Mouse (Mus musculus) ES-E14 (cell line): ENCODE measurements around the gene Abhd15. TPM values are rescaled to one million over a fixed set of nuclear protein-coding genes. Genes with fewer than 3 reads are reported as not detected.

Experiments used
- DNase-seq: peaks from one replicate; pipeline ENCODE4 v3.0.0-alpha.2; 2013; ENCODE audit warnings: low read depth, low spot score
- H3K27ac ChIP-seq: 2 replicates; pipeline ENCODE4 v1.5.1; 2012; ENCODE audit warnings: low read depth, mild to moderate bottlenecking, low read length, moderate library complexity, mixed read lengths; ENCODE audit not compliant: poor library complexity, insufficient read depth, severe bottlenecking
- H3K36me3 ChIP-seq: 2 replicates; pipeline ENCODE4 v1.6.1; 2012; ENCODE audit warnings: mild to moderate bottlenecking, low read length, moderate library complexity, mixed read lengths; ENCODE audit not compliant: control insufficient read depth, poor library complexity, insufficient read depth, severe bottlenecking
- H3K4me1 ChIP-seq, 2 experiments: fragments of 150-350 bp in 1 of 2; sonication (generic) in 1 of 2; 2 replicates each; pipeline ENCODE4 v1.6.1; 2012; ENCODE audit warnings: low read length in 2 of 2, mild to moderate bottlenecking in 1 of 2, mixed read lengths in 1 of 2; ENCODE audit not compliant: control insufficient read depth in 2 of 2, insufficient read depth in 2 of 2, poor library complexity in 1 of 2
- H3K4me3 ChIP-seq, 2 experiments: fragments of 150-350 bp in 1 of 2; sonication (generic) in 1 of 2; 2 replicates each; pipeline ENCODE4 v1.5.1; 2012; ENCODE audit warnings: low read length in 2 of 2, low read depth in 1 of 2, mild to moderate bottlenecking in 1 of 2, mixed read lengths in 1 of 2; ENCODE audit not compliant: insufficient read depth in 1 of 2, poor library complexity in 1 of 2, severe bottlenecking in 1 of 2
- H3K9ac ChIP-seq: 2 replicates; pipeline ENCODE4 v1.6.1; 2012; ENCODE audit warnings: low read depth, mild to moderate bottlenecking, low read length, mixed read lengths; ENCODE audit not compliant: poor library complexity, insufficient read depth, severe bottlenecking
- H3K9me3 ChIP-seq: fragments of 150-350 bp; sonication (generic); 2 replicates; pipeline ENCODE4 v1.6.1; 2012; ENCODE audit warnings: low read depth, mild to moderate bottlenecking, low read length; ENCODE audit not compliant: control insufficient read depth, insufficient read depth
- CHD2 ChIP-seq: IDR thresholded peaks from 2 replicates; pipeline ENCODE4 v1.6.1; 2014; ENCODE audit warnings: mild to moderate bottlenecking, low read depth, low read length, inconsistent platforms
- HCFC1 ChIP-seq: IDR thresholded peaks from 2 replicates; pipeline ENCODE4 v1.6.1; 2012; ENCODE audit warnings: low read length, inconsistent platforms, borderline replicate concordance; ENCODE audit not compliant: insufficient read depth
- MAFK ChIP-seq: IDR thresholded peaks from 2 replicates; pipeline ENCODE4 v1.6.1; 2014; ENCODE audit warnings: mild to moderate bottlenecking, low read depth, low read length, inconsistent platforms; ENCODE audit not compliant: insufficient read depth
- ZC3H11A ChIP-seq: IDR thresholded peaks from 2 replicates; pipeline ENCODE4 v1.6.1; 2012; ENCODE audit warnings: low read depth, mild to moderate bottlenecking, inconsistent platforms, low read length, borderline replicate concordance
- ZNF384 ChIP-seq: IDR thresholded peaks from 2 replicates; pipeline ENCODE4 v1.6.1; 2012; ENCODE audit warnings: low read depth, low read length, inconsistent platforms
- in situ Hi-C, 2 experiments: fragments of 600-800 bp; cut with MboI; formaldehyde crosslinking; loops; one replicate each; pipeline ENCODE4 v1.15.1; 2025; ENCODE audit warnings: low sequenced_read_pairs in 2 of 2, inconsistent platforms in 1 of 2; ENCODE audit not compliant: unreplicated experiment in 2 of 2
- total RNA-seq: library from RNA; depleted of rRNA; stranded (reverse); fragments of 300-350 nt; gene quantifications from 2 replicates; pipeline ENCODE4 v1.2.3, GENCODE M21; 2012

Gene Abhd15
- total RNA-seq, 1 experiment: 1.7 TPM

- peaks cover 35% of the 10 kb centered on the region for H3K36me3 ChIP-seq
- peak overlapping the region; percentile 51; the same call in 1 of the 2 replicates for H3K9ac ChIP-seq
- peaks cover 15 to 51% of the 10 kb centered on the region in 2 experiments for H3K4me1 ChIP-seq
- DNase-seq: no peak
- in situ Hi-C loops: no loop called here
- H3K27ac ChIP-seq: peak overlapping the region; percentile 82
- peak overlapping the region; percentile 6 to 19; a peak in 3 of 4 replicates for H3K4me3 ChIP-seq
- no peaks in the 10 kb centered on the region for H3K9me3 ChIP-seq
- no peak for TF ChIP-seq ZC3H11A
- no peak for TF ChIP-seq MAFK
- no peak for TF ChIP-seq HCFC1
- no peak for TF ChIP-seq CHD2
Measured at GRCm38 (mm10) chr11:77498261-77499139, 16.4 kb upstream of the Abhd15 start.

- peaks cover 13 to 55% of the 10 kb centered on the region in 2 experiments for H3K4me1 ChIP-seq
- no peak overlapping the region for H3K27ac ChIP-seq
- H3K36me3 ChIP-seq: peaks cover 42% of the 10 kb centered on the region
Measured at GRCm38 (mm10) chr11:77499354-77499753, 15.6 kb upstream of the Abhd15 start.

GRCm38 (mm10) chr11:77500361-77501325, 14.3 kb upstream of the Abhd15 start:
- peaks cover 55% of the 10 kb centered on the region for H3K36me3 ChIP-seq
- TF ChIP-seq ZC3H11A: no peak
- TF ChIP-seq MAFK: no peak
- TF ChIP-seq ZNF384: no peak
- TF ChIP-seq CHD2: no peak
- no peak for TF ChIP-seq HCFC1
- no peak overlapping the region for H3K4me3 ChIP-seq
- peak overlapping the region; percentile 32 for H3K27ac ChIP-seq
- peaks cover 8 to 46% of the 10 kb centered on the region in 2 experiments; a peak in 3 of 4 replicates for H3K4me1 ChIP-seq
- DNase-seq: no peak
- no peaks in the 10 kb centered on the region for H3K9me3 ChIP-seq
- no peak overlapping the region for H3K9ac ChIP-seq
- in situ Hi-C loops: no loop called here

More at GRCm38 (mm10) chr11:77499354-77499753, 15.6 kb upstream of the Abhd15 start:
- no peak for DNase-seq
- no peaks in the 10 kb centered on the region for H3K9me3 ChIP-seq
- H3K4me3 ChIP-seq: no peak overlapping the region
- in situ Hi-C loops: no loop called here
- TF ChIP-seq MAFK (no peak), CHD2 (no peak), ZC3H11A (no peak), ZNF384 (no peak), HCFC1 (no peak)
- H3K9ac ChIP-seq: no peak overlapping the region

GRCm38 (mm10) chr11:77501392-77501791, 13.5 kb upstream of the Abhd15 start:
- Histone ChIP-seq H3K9me3 (no peaks in the 10 kb centered on the region), H3K4me3 (no peak overlapping the region), H3K36me3 (peaks cover 63% of the 10 kb centered on the region), H3K9ac (no peak overlapping the region), H3K27ac (peak overlapping the region; percentile 32; the same call in 1 of the 2 replicates), H3K4me1 (peaks cover 5 to 44% of the 10 kb centered on the region in 2 experiments; a peak in 3 of 4 replicates)
- no peak for DNase-seq
- in situ Hi-C loops: no loop called here
- no peak for TF ChIP-seq MAFK
- TF ChIP-seq ZC3H11A: no peak
- no peak for TF ChIP-seq CHD2
- no peak for TF ChIP-seq HCFC1
- TF ChIP-seq ZNF384: no peak
